Mouse (Mus musculus) forebrain, embryonic 14.5 days (tissue): ENCODE results near the gene Plac1. TPM values are rescaled to one million over a fixed set of nuclear protein-coding genes. Genes with fewer than 3 reads are reported as not detected.

Experiments used
- ATAC-seq: fragments of 200-750 bp; cut with Nextera tagmentation; 2 replicates; pipeline ENCODE4 v1.8.0; 2017; ENCODE audit warnings: mild to moderate bottlenecking, moderate library complexity
- DNase-seq: peaks from one replicate; pipeline ENCODE4 v3.0.0-alpha.2; 2015; ENCODE audit warnings: low spot score
- H3K27ac ChIP-seq: fragments of 300-500 bp; sonication (generic); 2 replicates; pipeline ENCODE4 v1.5.1; 2014; ENCODE audit warnings: low read depth, mild to moderate bottlenecking, control low read depth, low read length, moderate library complexity
- H3K27me3 ChIP-seq: fragments of 300-500 bp; sonication (generic); replicated peaks from 2 replicates; pipeline ENCODE4 v1.6.1; 2014; ENCODE audit warnings: low read length, control low read depth, mixed read lengths; ENCODE audit not compliant: control insufficient read depth, insufficient read depth
- H3K36me3 ChIP-seq: fragments of 300-500 bp; sonication (generic); 2 replicates; pipeline ENCODE4 v1.6.1; 2014; ENCODE audit warnings: low read length, control low read depth; ENCODE audit not compliant: control insufficient read depth, insufficient read depth
- H3K4me1 ChIP-seq: fragments of 300-500 bp; sonication (generic); 2 replicates; pipeline ENCODE4 v1.6.1; 2014; ENCODE audit warnings: antibody characterized with exemption, low read length, control low read depth; ENCODE audit not compliant: control insufficient read depth, insufficient read depth
- H3K4me2 ChIP-seq: fragments of 300-500 bp; sonication (generic); 2 replicates; pipeline ENCODE4 v1.6.1; 2014; ENCODE audit warnings: mild to moderate bottlenecking, control low read depth, low read length
- H3K4me3 ChIP-seq: fragments of 300-500 bp; sonication (generic); 2 replicates; pipeline ENCODE4 v1.5.1; 2014; ENCODE audit warnings: low read depth, low read length, control low read depth
- H3K9ac ChIP-seq: fragments of 300-500 bp; sonication (generic); 2 replicates; pipeline ENCODE4 v1.6.1; 2014; ENCODE audit warnings: mild to moderate bottlenecking, low read length, control low read depth, moderate library complexity
- H3K9me3 ChIP-seq: fragments of 300-500 bp; sonication (generic); replicated peaks from 2 replicates; pipeline ENCODE4 v1.6.1; 2016; ENCODE audit warnings: low read length, control low read depth, mixed read lengths; ENCODE audit not compliant: control insufficient read depth
- WGBS: fragments of 180-500 bp; shearing (Covaris S2); extraction: QIAGEN DNeasy Blood & Tissue Kit; methylation state at CpG from one replicate; pipeline ENCODE4 v1.1.7; 2014; 5-methylcytosine and 5-hydroxymethylcytosine counted together
- polyA plus RNA-seq: library from polyadenylated mRNA; unstranded; fragments of >200 nt; fragmentation: Nextera tagmentation; extraction: Ambion mirVana; gene quantifications from 2 replicates; pipeline ENCODE4 v1.2.1, GENCODE M21; 2014

Gene Plac1
- polyA plus RNA-seq, 1 experiment from 2014 or later = 0.71 TPM

- peak overlapping the region; percentile 65 for H3K27ac ChIP-seq
- no peaks in the 10 kb centered on the region for H3K27me3 ChIP-seq
- no peak overlapping the region for H3K4me3 ChIP-seq
- H3K9me3 ChIP-seq = no peaks in the 10 kb centered on the region
- 38% methylated on average over 7 of the region's 7 CpGs for WGBS
- no peak overlapping the region for H3K4me2 ChIP-seq
- peak; percentile 85 for ATAC-seq
- no peaks in the 10 kb centered on the region for H3K36me3 ChIP-seq
- no peak overlapping the region for H3K9ac ChIP-seq
- DNase-seq = peak; percentile 60
- peaks cover 4% of the 10 kb centered on the region; the same call in 1 of the 2 replicates for H3K4me1 ChIP-seq
These were observed 28.0 kb downstream of the Plac1 start for GRCm38 (mm10) chrX:53211756-53212483.

GRCm38 (mm10) chrX:53209431-53209830 lies 30.5 kb downstream of the Plac1 start:
- peaks cover 4% of the 10 kb centered on the region; the same call in 1 of the 2 replicates for H3K4me1 ChIP-seq
- no peak overlapping the region for H3K9ac ChIP-seq
- H3K27me3 ChIP-seq = no peaks in the 10 kb centered on the region
- no peaks in the 10 kb centered on the region for H3K36me3 ChIP-seq
- no peaks in the 10 kb centered on the region for H3K9me3 ChIP-seq
- 56% methylated on average over 7 of the region's 7 CpGs for WGBS
- no peak for ATAC-seq
- no peak for DNase-seq
- H3K27ac ChIP-seq = no peak overlapping the region
- H3K4me3 ChIP-seq = no peak overlapping the region
- H3K4me2 ChIP-seq = no peak overlapping the region

GRCm38 (mm10) chrX:53204690-53205311 lies 35.1 kb downstream of the Plac1 start:
- no peaks in the 10 kb centered on the region for H3K4me1 ChIP-seq
- H3K4me3 ChIP-seq = no peak overlapping the region
- DNase-seq (no peak), ATAC-seq (no peak)
- no peaks in the 10 kb centered on the region for H3K36me3 ChIP-seq
- WGBS = 72% methylated on average over 3 of the region's 3 CpGs
- H3K27ac ChIP-seq = no peak overlapping the region
- no peak overlapping the region for H3K4me2 ChIP-seq
- H3K9ac ChIP-seq = no peak overlapping the region
- H3K27me3 ChIP-seq = no peaks in the 10 kb centered on the region
- H3K9me3 ChIP-seq = no peaks in the 10 kb centered on the region

GRCm38 (mm10) chrX:53201616-53202015 lies 38.3 kb downstream of the Plac1 start:
- no peak for ATAC-seq
- 85% methylated on average over 5 of the region's 5 CpGs for WGBS
- Histone ChIP-seq H3K27ac (no peak overlapping the region), H3K9me3 (no peaks in the 10 kb centered on the region), H3K4me3 (no peak overlapping the region), H3K9ac (no peak overlapping the region), H3K4me2 (no peak overlapping the region), H3K27me3 (no peaks in the 10 kb centered on the region), H3K36me3 (no peaks in the 10 kb centered on the region), H3K4me1 (no peaks in the 10 kb centered on the region)
- DNase-seq = no peak

- no peaks in the 10 kb centered on the region for H3K36me3 ChIP-seq
- WGBS = 92% methylated on average over 4 of the region's 4 CpGs
- no peaks in the 10 kb centered on the region for H3K9me3 ChIP-seq
- no peak for DNase-seq
- no peak overlapping the region for H3K4me2 ChIP-seq
- no peak overlapping the region for H3K4me3 ChIP-seq
- no peak for ATAC-seq
- no peaks in the 10 kb centered on the region for H3K27me3 ChIP-seq
- H3K4me1 ChIP-seq = no peaks in the 10 kb centered on the region
- H3K27ac ChIP-seq = no peak overlapping the region
- H3K9ac ChIP-seq = no peak overlapping the region
These were observed 42.2 kb downstream of the Plac1 start for GRCm38 (mm10) chrX:53197681-53198080.

GRCm38 (mm10) chrX:53196392-53196791 lies 43.5 kb downstream of the Plac1 start:
- H3K4me3 ChIP-seq = no peak overlapping the region
- WGBS = 67% methylated on average over 5 of the region's 5 CpGs
- H3K27ac ChIP-seq = no peak overlapping the region
- no peaks in the 10 kb centered on the region for H3K4me1 ChIP-seq
- no peak overlapping the region for H3K9ac ChIP-seq
- DNase-seq (no peak), ATAC-seq (no peak)
- no peak overlapping the region for H3K4me2 ChIP-seq
- H3K36me3 ChIP-seq = no peaks in the 10 kb centered on the region
- H3K9me3 ChIP-seq = no peaks in the 10 kb centered on the region
- H3K27me3 ChIP-seq = no peaks in the 10 kb centered on the region

- H3K4me2 ChIP-seq = no peak overlapping the region
- H3K36me3 ChIP-seq = no peaks in the 10 kb centered on the region
- no peaks in the 10 kb centered on the region for H3K27me3 ChIP-seq
- no peak overlapping the region for H3K27ac ChIP-seq
- H3K9me3 ChIP-seq = no peaks in the 10 kb centered on the region
- H3K4me1 ChIP-seq = no peaks in the 10 kb centered on the region
- H3K4me3 ChIP-seq = no peak overlapping the region
- no peak overlapping the region for H3K9ac ChIP-seq
- ATAC-seq = no peak
- no peak for DNase-seq
- WGBS = 84% methylated on average over 1 of the region's 1 CpGs
These were observed 51.2 kb downstream of the Plac1 start for GRCm38 (mm10) chrX:53188692-53189091.

GRCm38 (mm10) chrX:53179801-53180200 lies 60.1 kb downstream of the Plac1 start:
- no peaks in the 10 kb centered on the region for H3K4me1 ChIP-seq
- no peak overlapping the region for H3K4me3 ChIP-seq
- no peak overlapping the region for H3K4me2 ChIP-seq
- 84% methylated on average over 3 of the region's 3 CpGs for WGBS
- no peaks in the 10 kb centered on the region for H3K9me3 ChIP-seq
- DNase-seq (no peak), ATAC-seq (no peak)
- H3K27ac ChIP-seq = no peak overlapping the region
- H3K9ac ChIP-seq = no peak overlapping the region
- no peaks in the 10 kb centered on the region for H3K36me3 ChIP-seq
- no peaks in the 10 kb centered on the region for H3K27me3 ChIP-seq

- ATAC-seq = no peak
These were observed 63.6 kb downstream of the Plac1 start for GRCm38 (mm10) chrX:53176296-53176695.

More at GRCm38 (mm10) chrX:53176296-53176695, 63.6 kb downstream of the Plac1 start:
- no peak for DNase-seq
- WGBS = 97% methylated on average over 5 of the region's 5 CpGs
- Histone ChIP-seq H3K4me1 (no peaks in the 10 kb centered on the region), H3K27me3 (no peaks in the 10 kb centered on the region), H3K27ac (no peak overlapping the region), H3K4me3 (no peak overlapping the region), H3K4me2 (no peak overlapping the region), H3K36me3 (no peaks in the 10 kb centered on the region), H3K9ac (no peak overlapping the region), H3K9me3 (no peaks in the 10 kb centered on the region)
